Mouse (Mus musculus) lung, embryonic 14.5 days (tissue): Measurements from ENCODE around the gene Plod3. TPM values are rescaled to one million over a fixed set of nuclear protein-coding genes. Genes with fewer than 3 reads are reported as not detected.

ENCODE experiments used
- ATAC-seq: fragments of 200-750 bp; cut with Nextera tagmentation; 2 replicates; pipeline ENCODE4 v1.8.0; 2017; ENCODE audit warnings: mild to moderate bottlenecking, moderate TSS enrichment, moderate library complexity; ENCODE audit not compliant: insufficient read depth
- DNase-seq: peaks from one replicate; pipeline ENCODE4 v3.0.0-alpha.2; 2015
- H3K27ac ChIP-seq: fragments of 300-500 bp; sonication (generic); 2 replicates; pipeline ENCODE4 v1.5.1; 2014; ENCODE audit warnings: low read depth, mild to moderate bottlenecking, moderate library complexity
- H3K27me3 ChIP-seq: fragments of 300-500 bp; sonication (generic); 2 replicates; pipeline ENCODE4 v1.6.1; 2014; ENCODE audit warnings: low read length, control low read depth; ENCODE audit not compliant: insufficient read depth
- H3K36me3 ChIP-seq: fragments of 300-500 bp; sonication (generic); 2 replicates; pipeline ENCODE4 v1.6.1; 2014; ENCODE audit warnings: control low read depth; ENCODE audit not compliant: insufficient read depth
- H3K4me1 ChIP-seq: fragments of 300-500 bp; sonication (generic); 2 replicates; pipeline ENCODE4 v1.6.1; 2014; ENCODE audit warnings: antibody characterized with exemption, control low read depth; ENCODE audit not compliant: insufficient read depth
- H3K4me2 ChIP-seq: fragments of 300-500 bp; sonication (generic); 2 replicates; pipeline ENCODE4 v1.6.1; 2014; ENCODE audit warnings: mild to moderate bottlenecking
- H3K4me3 ChIP-seq: fragments of 300-500 bp; sonication (generic); 2 replicates; pipeline ENCODE4 v1.5.1; 2014; ENCODE audit warnings: low read depth, low read length
- H3K9ac ChIP-seq: fragments of 300-500 bp; sonication (generic); 2 replicates; pipeline ENCODE4 v1.6.1; 2014
- H3K9me3 ChIP-seq: fragments of 300-500 bp; sonication (generic); 2 replicates; pipeline ENCODE4 v1.6.1; 2016; ENCODE audit warnings: low read depth, low read length, control low read depth
- CTCF ChIP-seq: IDR thresholded peaks from 2 replicates; pipeline ENCODE4 v1.5.1; 2016; ENCODE audit warnings: antibody characterized with exemption, low read depth
- WGBS: fragments of 180-500 bp; shearing (Covaris S2); extraction: QIAGEN DNeasy Blood & Tissue Kit; methylation state at CpG from one replicate; pipeline ENCODE4 v1.1.7; 2014; 5-methylcytosine and 5-hydroxymethylcytosine counted together
- polyA plus RNA-seq: library from polyadenylated mRNA; unstranded; fragments of >200 nt; fragmentation: Nextera tagmentation; extraction: Ambion mirVana; gene quantifications from 2 replicates; pipeline ENCODE4 v1.2.1, GENCODE M21; 2014

The Plod3 gene
- polyA plus RNA-seq, 1 experiment from 2014 or later = 43.7 TPM

DNA sequence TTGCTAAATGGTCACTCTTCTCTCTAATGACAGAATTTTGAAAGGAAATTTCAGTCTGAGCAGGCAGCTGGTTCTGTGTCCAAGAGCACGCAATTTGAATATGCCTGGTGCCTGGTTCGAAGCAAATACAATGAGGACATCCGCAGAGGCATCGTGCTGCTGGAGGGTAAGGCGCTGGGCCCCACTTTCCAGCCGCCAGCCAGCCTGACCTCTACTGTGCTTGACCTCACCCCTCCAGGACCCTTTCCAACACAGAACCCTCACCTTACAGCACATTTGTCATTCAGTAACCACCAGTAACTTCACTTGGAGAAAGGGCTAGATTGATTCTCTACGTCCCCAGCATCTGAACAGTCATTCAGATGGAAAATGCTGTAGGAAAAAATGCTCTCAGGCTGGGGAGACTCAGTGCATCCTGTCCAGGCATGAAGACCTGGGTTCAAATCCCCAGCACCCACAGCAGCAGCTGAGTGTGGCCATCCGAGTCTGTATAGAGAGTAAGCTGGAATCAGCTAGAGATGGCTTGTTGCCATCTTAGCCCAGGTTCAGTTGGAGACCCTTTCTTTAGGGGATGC lies 23.8 kb upstream of the Plod3 start:
- DNase-seq (no peak), ATAC-seq (no peak)
- peak overlapping the region; percentile 78 for H3K4me2 ChIP-seq
- no peaks in the 10 kb centered on the region for H3K27me3 ChIP-seq
- WGBS = 69% methylated on average over 8 of the region's 8 CpGs
- no peak for TF ChIP-seq CTCF
- peak overlapping the region; percentile 86; the same call in 1 of the 2 replicates for H3K27ac ChIP-seq
- peak overlapping the region; percentile 60 for H3K4me3 ChIP-seq
- peak overlapping the region; percentile 67 for H3K9ac ChIP-seq
- H3K36me3 ChIP-seq = peaks cover 38% of the 10 kb centered on the region
- no peaks in the 10 kb centered on the region for H3K9me3 ChIP-seq
- H3K4me1 ChIP-seq = peaks cover 15% of the 10 kb centered on the region; the same call in 1 of the 2 replicates

- H3K27me3 ChIP-seq = no peaks in the 10 kb centered on the region
- no peak for TF ChIP-seq CTCF
- H3K4me2 ChIP-seq = no peak overlapping the region
- H3K4me1 ChIP-seq = peaks cover 15% of the 10 kb centered on the region; the same call in 1 of the 2 replicates
- no peak overlapping the region for H3K27ac ChIP-seq
- ATAC-seq (no peak), DNase-seq (no peak)
- H3K9ac ChIP-seq = no peak overlapping the region
- 75% methylated on average over 9 of the region's 9 CpGs for WGBS
- H3K36me3 ChIP-seq = peaks cover 40% of the 10 kb centered on the region
- H3K4me3 ChIP-seq = no peak overlapping the region
- no peaks in the 10 kb centered on the region for H3K9me3 ChIP-seq
Measured at GRCm38 (mm10) chr5:136965210-136965609, 21.6 kb upstream of the Plod3 start.

DNA sequence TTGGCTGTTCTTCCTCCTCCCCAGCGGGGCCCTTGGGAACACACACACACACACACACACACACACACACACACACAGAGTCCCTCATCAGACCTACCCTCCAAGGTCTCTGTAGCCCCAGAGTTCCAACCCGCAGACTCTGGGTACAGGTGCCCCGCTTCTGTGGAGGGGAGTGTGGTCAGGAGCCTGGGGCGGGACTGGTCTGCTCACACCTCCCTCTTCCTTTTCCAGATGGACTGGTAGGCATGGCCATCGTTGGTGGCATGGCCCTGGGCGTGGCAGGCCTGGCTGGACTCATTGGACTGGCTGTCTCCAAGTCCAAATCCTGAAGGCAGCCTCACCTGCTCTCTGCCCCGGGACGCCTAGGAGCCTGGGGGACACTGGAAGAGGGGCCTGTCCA lies 21.1 kb upstream of the Plod3 start:
- peak overlapping the region; percentile 82 for H3K27ac ChIP-seq
- no peak overlapping the region; the same call in 1 of the 2 replicates for H3K9ac ChIP-seq
- no peaks in the 10 kb centered on the region for H3K27me3 ChIP-seq
- peaks cover 15% of the 10 kb centered on the region; the same call in 1 of the 2 replicates for H3K4me1 ChIP-seq
- ATAC-seq (no peak), DNase-seq (no peak)
- H3K9me3 ChIP-seq = no peaks in the 10 kb centered on the region
- H3K36me3 ChIP-seq = peaks cover 40% of the 10 kb centered on the region
- H3K4me2 ChIP-seq = peak overlapping the region; percentile 29; the same call in 1 of the 2 replicates
- H3K4me3 ChIP-seq = no peak overlapping the region
- TF ChIP-seq CTCF = no peak
- WGBS = 87% methylated on average over 7 of the region's 8 CpGs

- Histone ChIP-seq H3K4me1 (peaks cover 15% of the 10 kb centered on the region; the same call in 1 of the 2 replicates), H3K9ac (no peak within 1 kb of the TSS; the same call in 1 of the 2 replicates), H3K27ac (peak within 1 kb of the TSS; percentile 82), H3K4me3 (no peak within 1 kb of the TSS), H3K9me3 (no peaks in the 10 kb centered on the region), H3K27me3 (no peaks in the 10 kb centered on the region), H3K4me2 (peak within 1 kb of the TSS; percentile 29), H3K36me3 (peaks cover 40% of the 10 kb centered on the region)
- ATAC-seq = no peak
- peak; percentile 55 for DNase-seq
- TF ChIP-seq CTCF = no peak
- 26% methylated on average over 6 of the region's 6 CpGs for WGBS
Measured at GRCm38 (mm10) chr5:136966331-136966730, 20.5 kb upstream of the Plod3 start, which contains the start of gene Cldn15. Gene Cldn15 (plus strand): TSS chr5:136966616.

DNA sequence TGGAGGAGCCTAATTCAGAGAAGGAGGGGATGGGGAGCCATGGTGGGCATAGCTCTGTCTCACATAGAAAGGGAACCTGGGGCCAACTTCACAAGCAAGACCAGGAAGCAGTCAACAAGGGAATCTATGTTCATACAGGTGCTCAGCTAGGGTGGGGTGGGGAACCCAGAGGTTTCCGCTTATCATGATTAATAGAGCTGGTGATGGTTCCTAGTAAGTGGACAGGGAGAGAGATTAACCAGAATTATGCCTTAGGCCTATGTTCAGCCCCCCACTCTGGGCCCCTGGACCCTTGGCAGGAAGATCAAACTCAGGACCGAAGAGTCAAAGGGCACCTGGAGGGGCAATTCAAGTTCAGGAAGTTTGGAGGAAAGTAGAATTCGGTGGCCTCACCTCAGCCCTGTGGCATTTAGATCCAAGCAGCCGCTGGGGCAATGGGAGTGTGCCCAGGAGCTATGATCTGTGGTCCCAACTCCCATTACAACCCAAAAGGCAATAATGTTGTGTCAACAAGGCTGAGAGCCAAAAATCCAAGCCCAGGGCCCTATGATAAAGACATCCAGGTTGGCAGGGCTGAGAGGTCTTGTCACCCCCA lies 19.9 kb upstream of the Plod3 start:
- Histone ChIP-seq H3K9me3 (no peaks in the 10 kb centered on the region), H3K27me3 (no peaks in the 10 kb centered on the region), H3K27ac (peak overlapping the region; percentile 82), H3K9ac (no peak overlapping the region), H3K4me2 (peak overlapping the region; percentile 29; the same call in 1 of the 2 replicates), H3K36me3 (peaks cover 40% of the 10 kb centered on the region), H3K4me3 (no peak overlapping the region), H3K4me1 (peaks cover 15% of the 10 kb centered on the region; the same call in 1 of the 2 replicates)
- no peak for TF ChIP-seq CTCF
- no peak for DNase-seq
- 80% methylated on average over 4 of the region's 4 CpGs for WGBS
- ATAC-seq = no peak

DNA sequence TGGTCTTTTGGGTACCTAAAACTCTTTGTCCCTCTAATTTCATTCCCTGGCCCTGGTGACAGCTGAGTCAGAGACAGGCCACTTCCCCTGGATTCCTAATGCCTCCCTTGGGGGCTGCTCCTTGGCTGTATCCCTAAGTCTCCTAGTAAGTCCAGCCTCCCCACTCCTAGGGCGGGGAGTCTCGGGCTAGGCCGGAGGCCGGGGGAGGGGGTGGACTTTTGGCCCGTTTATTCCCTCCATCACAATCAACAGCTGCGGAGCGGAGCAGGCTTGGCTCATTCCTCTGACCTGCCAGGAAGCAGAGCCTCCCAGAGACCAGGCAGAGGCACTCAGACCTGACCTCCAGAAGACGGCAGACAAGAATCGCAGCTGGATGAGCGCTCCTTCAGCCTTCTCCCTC lies 19.2 kb upstream of the Plod3 start:
- Histone ChIP-seq H3K27ac (no peak overlapping the region), H3K4me2 (no peak overlapping the region), H3K9me3 (no peaks in the 10 kb centered on the region), H3K4me1 (peaks cover 15% of the 10 kb centered on the region; the same call in 1 of the 2 replicates), H3K4me3 (no peak overlapping the region), H3K36me3 (peaks cover 40% of the 10 kb centered on the region), H3K27me3 (no peaks in the 10 kb centered on the region), H3K9ac (no peak overlapping the region)
- TF ChIP-seq CTCF = no peak
- ATAC-seq (no peak), DNase-seq (peak; percentile 45)
- 45% methylated on average over 10 of the region's 10 CpGs for WGBS

DNA sequence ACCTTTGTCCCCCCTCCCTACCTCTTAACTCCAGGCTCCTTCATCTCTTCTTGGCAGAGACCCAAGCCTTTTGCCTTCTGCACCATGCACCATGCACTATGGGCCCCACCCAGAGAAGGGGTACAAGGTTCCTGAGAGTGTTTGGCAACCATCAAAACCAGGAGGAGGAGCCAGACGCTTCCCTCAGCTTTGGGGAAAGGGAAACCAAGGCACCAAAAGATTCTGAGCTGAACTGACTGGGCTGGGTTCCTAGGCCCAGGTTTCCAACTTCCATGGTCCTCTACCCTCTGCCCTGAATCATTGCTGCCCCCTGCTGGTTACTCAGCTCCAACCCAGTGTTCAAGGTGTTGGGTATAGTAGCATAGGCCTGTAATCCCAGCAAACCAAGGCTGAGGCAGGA lies 16.1 kb upstream of the Plod3 start:
- Histone ChIP-seq H3K9me3 (no peaks in the 10 kb centered on the region), H3K27ac (no peak overlapping the region), H3K4me3 (no peak overlapping the region), H3K27me3 (no peaks in the 10 kb centered on the region), H3K9ac (no peak overlapping the region), H3K4me1 (peaks cover 14% of the 10 kb centered on the region; the same call in 1 of the 2 replicates), H3K36me3 (peaks cover 11% of the 10 kb centered on the region; the same call in 1 of the 2 replicates), H3K4me2 (no peak overlapping the region)
- peak; percentile 78 for DNase-seq
- no peak for ATAC-seq
- WGBS = 52% methylated on average over 1 of the region's 1 CpGs
- peak; percentile 83 for TF ChIP-seq CTCF
